ENCODE assay signal across 16 mouse cellular contexts in genomic region chr10:3395341-3395931, GRCm38 (mm10). TPM values are rescaled to one million over a fixed set of nuclear protein-coding genes. Genes with fewer than 3 reads are reported as not detected.
DNase-seq lines count a peak whose midpoint lies in the region; ATAC-seq and TF ChIP-seq lines count a peak whose summit lies in the region.
"Had no signal": no experiment of that assay in that cellular context is flagged by ENCODE, and none has a peak within 500 bp of the region (broad histone marks: within the 10 kb centered on the region; RNA-seq: fewer than 3 reads in every experiment).

No protein-coding gene starts in this region.

- peaks cover 34% of the 10 kb centered on the region for H3K4me1 ChIP-seq in neural tube, embryonic 15.5 days
- H3K4me1 ChIP-seq in heart, embryonic 12.5 days (replicated peaks): peaks cover 68% of the 10 kb centered on the region
- no peaks in the 10 kb centered on the region for H3K4me1 ChIP-seq in liver, postnatal 0 days (ENCODE audit: insufficient read depth)
- H3K4me1 ChIP-seq: midbrain, embryonic 15.5 days had no signal

- H3K4me2 ChIP-seq in neural tube, embryonic 15.5 days: no peak overlapping the region
- peak overlapping the region; percentile 44 for H3K4me2 ChIP-seq in heart, embryonic 12.5 days
- H3K4me2 ChIP-seq in liver, postnatal 0 days (ENCODE audit: low read depth, low read length): no peak overlapping the region
- H3K4me2 ChIP-seq: midbrain, embryonic 15.5 days had no signal

- TF ChIP-seq EP300 in liver, postnatal 0 days (IDR thresholded peaks at IDR 0.05; ENCODE audit: low read depth): no peak

- H3K36me3 ChIP-seq in neural tube, embryonic 15.5 days: no peaks in the 10 kb centered on the region
- H3K36me3 ChIP-seq in heart, embryonic 12.5 days: no peaks in the 10 kb centered on the region
- H3K36me3 ChIP-seq in liver, postnatal 0 days (replicated peaks; ENCODE audit: insufficient read depth, low read length): no peaks in the 10 kb centered on the region
- H3K36me3 ChIP-seq: midbrain, embryonic 15.5 days had no signal

- peak overlapping the region; percentile 60 for H3K27ac ChIP-seq in neural tube, embryonic 15.5 days (replicated peaks)
- H3K27ac ChIP-seq in heart, embryonic 12.5 days (ENCODE audit: poor library complexity, severe bottlenecking): peak overlapping the region; percentile 78
- no peak overlapping the region for H3K27ac ChIP-seq in liver, postnatal 0 days (ENCODE audit: low read depth)
- H3K27ac ChIP-seq: midbrain, embryonic 15.5 days had no signal

- H3K27me3 ChIP-seq in neural tube, embryonic 15.5 days (replicated peaks): no peaks in the 10 kb centered on the region
- no peaks in the 10 kb centered on the region for H3K27me3 ChIP-seq in heart, embryonic 12.5 days (replicated peaks)
- no peaks in the 10 kb centered on the region for H3K27me3 ChIP-seq in liver, postnatal 0 days (ENCODE audit: insufficient read depth, low read length)
- H3K27me3 ChIP-seq: midbrain, embryonic 15.5 days had no signal

- no peak for TF ChIP-seq CTCF in liver, postnatal 0 days (IDR thresholded peaks at IDR 0.05; ENCODE audit: low read depth)

- no peak overlapping the region for H3K4me3 ChIP-seq in neural tube, embryonic 15.5 days (replicated peaks)
- H3K4me3 ChIP-seq in heart, embryonic 12.5 days: no peak overlapping the region
- no peak overlapping the region for H3K4me3 ChIP-seq in liver, postnatal 0 days (ENCODE audit: low read depth, low read length)
- H3K4me3 ChIP-seq: midbrain, embryonic 15.5 days had no signal

- WGBS in neural tube, embryonic 15.5 days: 89% methylated on average over 12 of the region's 12 CpGs
- 18% methylated on average over 12 of the region's 12 CpGs for WGBS in heart, embryonic 12.5 days
- WGBS in liver, postnatal 0 days (ENCODE audit: insufficient replicate concordance): 62% methylated on average over 11 of the region's 12 CpGs

- no peak overlapping the region for H3K9ac ChIP-seq in neural tube, embryonic 15.5 days (replicated peaks)
- H3K9ac ChIP-seq in heart, embryonic 12.5 days: no peak overlapping the region
- no peak overlapping the region for H3K9ac ChIP-seq in liver, postnatal 0 days (replicated peaks)
- H3K9ac ChIP-seq: midbrain, embryonic 15.5 days had no signal

- no peaks in the 10 kb centered on the region for H3K9me3 ChIP-seq in neural tube, embryonic 15.5 days (replicated peaks)
- no peaks in the 10 kb centered on the region for H3K9me3 ChIP-seq in heart, embryonic 12.5 days (replicated peaks)
- no peaks in the 10 kb centered on the region for H3K9me3 ChIP-seq in liver, postnatal 0 days (ENCODE audit: low read length)
- H3K9me3 ChIP-seq: midbrain, embryonic 15.5 days had no signal

- intact Hi-C loops in heart, postnatal 25 days (cut with DNase I): loop anchor here (1.0 to 2.0 kb wide), 2 partner anchors 58 to 127 kb away; no protein-coding TSS in a partner anchor
- intact Hi-C loops in left cerebral cortex, postnatal 4 days (cut with DNase I): no loop called here

- no peak for ATAC-seq in neural tube, embryonic 15.5 days (ENCODE audit: low FRiP score)
- peak; percentile 58 for ATAC-seq in heart, embryonic 12.5 days (ENCODE audit: insufficient number of reproducible peaks, low FRiP score)
- ATAC-seq in liver, postnatal 0 days: no peak
- ATAC-seq: CD4-positive, CD25-positive, alpha-beta regulatory T cell, adult 4 months had no signal

- DNase-seq in neural tube, embryonic 10.5 days (ENCODE audit: extremely low spot score, low spot score): no peak
- peak; percentile 31 for DNase-seq in heart, postnatal 25 days (ENCODE audit: low spot score)
- DNase-seq in ovary, postnatal 14 days (ENCODE audit: low spot score): no peak
- DNase-seq in liver, postnatal 0 days: no peak
- DNase-seq in left cerebral cortex, postnatal 4 days: no peak
- DNase-seq: adrenal gland, postnatal 25 days; cerebellum, adult 9-11 months; embryo, embryonic 11 days; lung, adult 18-20 months; right cerebral cortex, postnatal 25 days had no signal

RNA-seq across cellular contexts. Expression of gene Ppp1r14c, which starts 29.6 kb away (rescaled TPM):
- polyA plus RNA-seq in neural tube, embryonic 15.5 days (2015; fragmentation: Nextera tagmentation; extraction: Ambion mirVana): 56.1 and 66.5 TPM in 2 replicates
- 217 and 222 TPM in 2 replicates for polyA plus RNA-seq in heart, embryonic 12.5 days (2016; fragmentation: Nextera tagmentation; extraction: Ambion mirVana)
- total RNA-seq in heart, postnatal 25 days (2021): 100 to 1,000 TPM; 213 to 228 TPM
- polyA plus RNA-seq in liver, postnatal 0 days (2015; fragmentation: Nextera tagmentation; extraction: Ambion mirVana): 0.08 and 0.36 TPM in 2 replicates
- 10 to 100 TPM; 91.1 to 92.6 TPM for total RNA-seq in left cerebral cortex, postnatal 4 days (2021)
- total RNA-seq: megakaryocyte progenitor cell, adult 5-6 weeks; MEL had no signal

Comparison
In these comparisons a context has a peak if more than half of its experiments do, and no peak if none do; other contexts are left out.
1. RNA of gene Ppp1r14c, which starts 29.6 kb away (polyA plus RNA-seq): 217 to 222 TPM in heart, embryonic 12.5 days and 56.1 to 66.5 TPM in neural tube, embryonic 15.5 days; 0.08 to 0.36 TPM in liver, postnatal 0 days; every median in the first group is over 10 times any median in the second.